Mouse (Mus musculus): ENCODE results near the gene Krt32. TPM values are rescaled to one million over a fixed set of nuclear protein-coding genes. Genes with fewer than 3 reads are reported as not detected.

The Krt32 gene
- polyA plus RNA-seq, 1 experiment from 2014 or later, result not detected

DNA sequence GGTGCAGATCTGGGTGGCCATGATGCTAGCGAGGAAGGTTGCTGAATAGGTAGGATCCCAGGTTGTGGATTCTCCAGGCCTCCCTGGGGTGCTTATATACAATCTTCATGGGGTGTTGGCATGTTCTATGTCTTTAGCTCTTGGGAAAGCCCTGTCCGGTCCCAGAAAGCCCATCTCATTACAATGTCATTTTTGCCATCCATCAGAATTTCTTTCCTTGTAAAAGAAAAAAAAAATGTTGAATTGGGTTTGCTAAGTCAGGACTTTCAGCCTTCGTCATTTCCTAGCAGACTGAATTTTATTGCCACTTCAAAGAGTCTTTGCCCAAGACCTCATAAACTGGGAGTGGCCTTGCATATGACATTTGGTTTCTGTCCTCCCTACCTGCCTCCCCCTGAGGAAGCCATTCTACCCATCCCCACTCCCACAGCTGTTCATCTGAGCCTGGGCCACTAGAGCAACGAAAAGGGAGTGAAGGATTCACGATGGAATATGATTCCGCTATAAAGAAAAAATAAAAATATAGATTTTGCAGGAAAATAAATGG, 17.6 kb upstream of the Krt32 start, which contains the start of gene Krt36:
Krt36 (minus strand) TSS at position 51 of the 547 bp plus-strand sequence.
- no peak within 1 kb of the TSS for H3K4me3 ChIP-seq (ENCODE audit: low read depth, low read length)
- DNase-seq (ENCODE audit: low spot score) (no peak), ATAC-seq (replicated peaks; ENCODE audit: low FRiP score, low TSS enrichment, low read depth) (no peak)
- H3K9me3 ChIP-seq (ENCODE audit: control insufficient read depth, low read length), result no peaks in the 10 kb centered on the region
- no peaks in the 10 kb centered on the region for H3K4me1 ChIP-seq (replicated peaks; ENCODE audit: control insufficient read depth, insufficient read depth, low read length)
- no peak within 1 kb of the TSS for H3K27ac ChIP-seq (ENCODE audit: low read depth)
- H3K36me3 ChIP-seq (ENCODE audit: control insufficient read depth, insufficient read depth, low read length), result no peaks in the 10 kb centered on the region
- H3K9ac ChIP-seq (ENCODE audit: low read length), result no peak within 1 kb of the TSS
- H3K27me3 ChIP-seq (replicated peaks; ENCODE audit: control insufficient read depth, insufficient read depth, low read length), result no peaks in the 10 kb centered on the region
- H3K4me2 ChIP-seq (ENCODE audit: low read length), result no peak within 1 kb of the TSS
- 77% methylated on average over 6 of the region's 6 CpGs for WGBS

DNA sequence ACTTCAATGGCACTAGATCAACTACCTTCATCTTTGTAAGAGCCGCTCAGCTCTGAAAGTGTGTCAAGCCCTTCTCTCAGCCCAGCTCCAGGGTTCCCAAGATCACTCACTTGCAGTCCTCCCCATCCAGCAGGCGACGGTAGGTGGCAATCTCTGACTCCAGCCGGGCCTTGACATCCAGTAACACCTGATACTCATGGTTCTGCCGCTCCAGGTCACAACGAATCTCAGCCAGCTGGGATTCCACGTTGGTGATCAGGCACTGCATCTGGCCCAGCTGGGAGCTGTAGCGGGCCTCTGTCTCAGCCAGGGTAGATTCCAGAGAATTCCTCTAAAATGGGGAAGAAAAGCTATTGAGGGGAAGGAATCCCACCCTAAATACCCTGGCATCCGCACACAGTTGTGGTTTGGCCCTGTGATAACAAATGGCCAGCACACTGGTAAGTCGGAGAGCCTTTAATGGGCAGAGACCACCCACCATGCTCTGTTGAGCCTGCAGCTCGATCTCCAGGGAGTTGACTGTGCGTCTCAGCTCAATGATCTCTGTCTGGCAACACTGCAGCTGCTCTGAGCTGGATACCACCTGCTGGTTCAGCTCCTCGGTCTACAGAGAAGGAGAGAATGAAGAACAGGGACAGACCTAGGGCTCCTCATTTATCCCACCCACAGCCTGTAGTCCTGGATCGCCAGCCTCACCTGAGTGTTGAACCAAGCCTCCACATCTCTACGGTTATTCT, 14.8 kb upstream of the Krt32 start:
- no peak overlapping the region for H3K27ac ChIP-seq (ENCODE audit: low read depth)
- 56% methylated on average over 15 of the region's 15 CpGs for WGBS
- no peak for DNase-seq (ENCODE audit: low spot score)
- H3K36me3 ChIP-seq (ENCODE audit: control insufficient read depth, insufficient read depth, low read length), result no peaks in the 10 kb centered on the region
- H3K9me3 ChIP-seq (ENCODE audit: control insufficient read depth, low read length), result no peaks in the 10 kb centered on the region
- no peak overlapping the region for H3K4me2 ChIP-seq (ENCODE audit: low read length)
- no peaks in the 10 kb centered on the region for H3K4me1 ChIP-seq (replicated peaks; ENCODE audit: control insufficient read depth, insufficient read depth, low read length)
- no peaks in the 10 kb centered on the region for H3K27me3 ChIP-seq (replicated peaks; ENCODE audit: control insufficient read depth, insufficient read depth, low read length)
- H3K4me3 ChIP-seq (ENCODE audit: low read depth, low read length), result no peak overlapping the region
- H3K9ac ChIP-seq (ENCODE audit: low read length), result no peak overlapping the region
- ATAC-seq (replicated peaks; ENCODE audit: low FRiP score, low TSS enrichment, low read depth), result no peak

DNA sequence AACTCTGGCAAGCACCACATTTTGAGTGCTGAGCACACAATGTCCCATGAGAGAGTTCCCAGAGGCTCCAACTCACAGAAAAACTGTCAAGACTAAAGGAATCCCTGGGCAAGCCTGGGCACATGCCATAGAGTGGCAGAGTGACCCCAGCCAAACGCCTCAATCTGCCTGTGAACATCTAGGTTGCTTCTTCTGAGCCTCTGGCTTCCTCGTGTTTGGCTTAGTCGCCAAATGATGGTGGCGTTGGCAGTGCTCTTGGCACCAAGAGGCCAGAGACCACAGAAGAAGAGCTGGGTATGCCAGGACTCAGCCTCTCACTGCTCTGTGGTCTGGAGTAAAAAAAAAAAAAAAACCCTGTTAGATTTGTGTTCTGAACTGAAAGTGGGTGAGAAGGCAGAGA, 12.4 kb upstream of the Krt32 start:
- Histone ChIP-seq H3K4me2 (ENCODE audit: low read length) (no peak overlapping the region), H3K27me3 (replicated peaks; ENCODE audit: control insufficient read depth, insufficient read depth, low read length) (no peaks in the 10 kb centered on the region), H3K9me3 (ENCODE audit: control insufficient read depth, low read length) (no peaks in the 10 kb centered on the region), H3K4me3 (ENCODE audit: low read depth, low read length) (no peak overlapping the region), H3K36me3 (ENCODE audit: control insufficient read depth, insufficient read depth, low read length) (no peaks in the 10 kb centered on the region), H3K27ac (ENCODE audit: low read depth) (no peak overlapping the region), H3K4me1 (replicated peaks; ENCODE audit: control insufficient read depth, insufficient read depth, low read length) (no peaks in the 10 kb centered on the region), H3K9ac (ENCODE audit: low read length) (no peak overlapping the region)
- 79% methylated on average over 4 of the region's 4 CpGs for WGBS
- ATAC-seq (replicated peaks; ENCODE audit: low FRiP score, low TSS enrichment, low read depth), result no peak
- no peak for DNase-seq (ENCODE audit: low spot score)

DNA sequence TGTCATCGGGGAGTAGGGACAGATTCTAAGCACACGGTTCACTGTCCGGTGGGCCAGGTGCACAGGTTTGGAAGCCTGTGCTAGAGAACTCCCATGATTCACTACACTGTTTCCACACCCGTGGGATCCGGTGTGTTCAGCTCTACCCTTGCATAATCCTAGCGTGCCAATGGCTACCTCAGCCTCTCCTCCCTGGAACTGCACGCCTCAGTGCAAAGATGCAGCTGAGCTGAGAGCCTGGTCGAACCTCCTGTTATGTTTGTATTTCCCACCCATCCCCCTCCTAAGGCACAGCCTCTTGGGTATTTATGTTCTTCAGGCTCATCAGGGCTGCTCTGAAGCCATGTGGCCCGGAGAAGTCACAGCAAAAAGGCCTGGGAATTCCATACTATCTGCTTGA, 9.8 kb upstream of the Krt32 start:
- DNase-seq (ENCODE audit: low spot score) (no peak), ATAC-seq (replicated peaks; ENCODE audit: low FRiP score, low TSS enrichment, low read depth) (no peak)
- H3K9ac ChIP-seq (ENCODE audit: low read length), result no peak overlapping the region
- H3K9me3 ChIP-seq (ENCODE audit: control insufficient read depth, low read length), result no peaks in the 10 kb centered on the region
- H3K27me3 ChIP-seq (replicated peaks; ENCODE audit: control insufficient read depth, insufficient read depth, low read length), result no peaks in the 10 kb centered on the region
- no peak overlapping the region for H3K27ac ChIP-seq (ENCODE audit: low read depth)
- WGBS, result 55% methylated on average over 9 of the region's 9 CpGs
- H3K4me3 ChIP-seq (ENCODE audit: low read depth, low read length), result no peak overlapping the region
- H3K4me1 ChIP-seq (replicated peaks; ENCODE audit: control insufficient read depth, insufficient read depth, low read length), result no peaks in the 10 kb centered on the region
- H3K4me2 ChIP-seq (ENCODE audit: low read length), result no peak overlapping the region
- H3K36me3 ChIP-seq (ENCODE audit: control insufficient read depth, insufficient read depth, low read length), result no peaks in the 10 kb centered on the region

DNA sequence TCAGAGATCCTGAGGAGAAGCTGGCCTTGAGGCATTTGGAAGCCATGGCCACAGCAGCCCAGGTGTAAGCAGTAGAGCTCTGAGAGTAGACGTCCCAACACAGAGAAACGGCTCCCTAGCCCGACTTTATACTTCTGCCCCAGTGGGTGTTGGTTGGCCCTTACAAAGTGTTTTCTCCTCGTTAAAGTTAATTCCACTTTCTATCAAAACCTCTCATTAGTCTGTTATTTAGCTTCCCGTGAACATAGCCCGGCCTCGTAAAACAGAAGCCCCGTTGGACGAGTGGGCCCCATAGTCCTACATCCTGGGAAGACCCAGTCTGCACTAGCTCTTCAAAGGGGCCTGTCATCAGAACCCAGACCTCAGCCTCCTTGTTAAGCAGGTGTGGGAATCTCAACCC, 8.1 kb upstream of the Krt32 start, which contains the start of gene Krt35:
Krt35 (minus strand) TSS at position 101 of the 400 bp plus-strand sequence.
- no peak for ATAC-seq (replicated peaks; ENCODE audit: low FRiP score, low TSS enrichment, low read depth)
- H3K27me3 ChIP-seq (replicated peaks; ENCODE audit: control insufficient read depth, insufficient read depth, low read length), result no peaks in the 10 kb centered on the region
- no peak within 1 kb of the TSS for H3K9ac ChIP-seq (ENCODE audit: low read length)
- no peak within 1 kb of the TSS for H3K27ac ChIP-seq (ENCODE audit: low read depth)
- DNase-seq (ENCODE audit: low spot score), result no peak
- no peaks in the 10 kb centered on the region for H3K36me3 ChIP-seq (ENCODE audit: control insufficient read depth, insufficient read depth, low read length)
- 81% methylated on average over 9 of the region's 9 CpGs for WGBS
- H3K9me3 ChIP-seq (ENCODE audit: control insufficient read depth, low read length), result no peaks in the 10 kb centered on the region
- H3K4me3 ChIP-seq (ENCODE audit: low read depth, low read length), result no peak within 1 kb of the TSS
- no peaks in the 10 kb centered on the region for H3K4me1 ChIP-seq (replicated peaks; ENCODE audit: control insufficient read depth, insufficient read depth, low read length)
- H3K4me2 ChIP-seq (ENCODE audit: low read length), result no peak within 1 kb of the TSS

DNA sequence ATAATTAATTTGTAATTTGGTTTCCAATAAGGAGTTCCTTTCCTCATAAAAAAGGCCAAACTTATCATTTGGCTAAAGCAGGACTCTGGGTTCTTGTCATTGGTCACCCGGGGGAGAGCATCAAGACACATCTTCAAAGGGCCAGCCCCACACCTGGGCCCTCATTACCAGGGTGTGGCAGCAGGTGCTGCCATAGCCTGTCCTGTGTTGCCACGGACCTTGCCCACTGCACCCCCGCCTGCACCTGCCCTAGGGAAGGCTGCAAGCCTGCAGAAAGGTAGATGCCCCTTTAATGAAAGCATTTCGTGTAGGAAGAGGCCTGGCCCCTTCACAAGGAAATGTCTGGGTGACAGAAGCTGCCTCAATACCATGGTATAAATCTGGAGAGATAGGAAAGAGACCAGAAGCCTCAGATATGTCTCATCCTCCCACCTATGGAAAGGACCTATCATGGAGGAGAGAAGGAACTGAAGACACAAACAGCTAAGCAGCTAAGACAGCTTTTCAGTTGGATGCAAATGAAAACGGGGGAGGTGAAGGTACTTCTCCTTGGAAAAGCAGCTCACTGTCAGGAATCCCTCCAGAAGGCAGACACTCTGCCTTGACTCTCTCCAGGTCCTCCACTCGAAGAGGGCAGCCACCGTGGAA, 476 bp upstream of the Krt32 start:
- Histone ChIP-seq H3K4me3 (ENCODE audit: low read depth, low read length) (no peak overlapping the region), H3K9ac (ENCODE audit: low read length) (no peak overlapping the region), H3K36me3 (ENCODE audit: control insufficient read depth, insufficient read depth, low read length) (no peaks in the 10 kb centered on the region), H3K27me3 (replicated peaks; ENCODE audit: control insufficient read depth, insufficient read depth, low read length) (no peaks in the 10 kb centered on the region), H3K4me2 (ENCODE audit: low read length) (no peak overlapping the region), H3K27ac (ENCODE audit: low read depth) (no peak overlapping the region), H3K4me1 (replicated peaks; ENCODE audit: control insufficient read depth, insufficient read depth, low read length) (no peaks in the 10 kb centered on the region), H3K9me3 (ENCODE audit: control insufficient read depth, low read length) (no peaks in the 10 kb centered on the region)
- DNase-seq (ENCODE audit: low spot score), result no peak
- WGBS, result 65% methylated on average over 7 of the region's 7 CpGs
- no peak for ATAC-seq (replicated peaks; ENCODE audit: low FRiP score, low TSS enrichment, low read depth)

DNA sequence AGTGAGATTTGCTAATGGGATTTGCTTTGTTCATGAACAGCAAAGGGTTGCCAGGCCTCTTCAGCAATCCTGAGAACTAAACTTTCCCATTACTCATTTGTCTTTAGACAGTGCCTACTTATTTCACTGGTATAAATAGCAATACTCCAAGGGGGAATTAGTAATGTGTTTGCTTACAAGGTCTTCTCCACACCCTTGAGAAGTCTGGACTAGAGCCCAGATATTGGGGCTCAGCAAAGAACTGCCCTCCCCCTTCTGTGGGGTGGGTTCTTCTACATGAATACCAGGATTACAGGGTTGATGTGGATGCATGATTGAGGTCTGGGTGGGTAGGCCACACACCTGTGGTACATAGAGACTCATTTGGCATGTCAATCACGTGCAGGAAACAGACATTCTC, 14.2 kb downstream of the Krt32 start:
- WGBS, result 73% methylated on average over 1 of the region's 1 CpGs
- H3K9me3 ChIP-seq (ENCODE audit: control insufficient read depth, low read length), result no peaks in the 10 kb centered on the region
- H3K9ac ChIP-seq (ENCODE audit: low read length), result no peak overlapping the region
- DNase-seq (ENCODE audit: low spot score) (no peak), ATAC-seq (replicated peaks; ENCODE audit: low FRiP score, low TSS enrichment, low read depth) (no peak)
- no peak overlapping the region for H3K4me3 ChIP-seq (ENCODE audit: low read depth, low read length)
- H3K4me2 ChIP-seq (ENCODE audit: low read length), result no peak overlapping the region
- H3K4me1 ChIP-seq (replicated peaks; ENCODE audit: control insufficient read depth, insufficient read depth, low read length), result 0 out of 2 replicates have a peak, but pooled peaks cover 3% of the 10 kb centered on the region
- no peak overlapping the region for H3K27ac ChIP-seq (ENCODE audit: low read depth)
- H3K27me3 ChIP-seq (replicated peaks; ENCODE audit: control insufficient read depth, insufficient read depth, low read length), result no peaks in the 10 kb centered on the region
- H3K36me3 ChIP-seq (ENCODE audit: control insufficient read depth, insufficient read depth, low read length), result no peaks in the 10 kb centered on the region

DNA sequence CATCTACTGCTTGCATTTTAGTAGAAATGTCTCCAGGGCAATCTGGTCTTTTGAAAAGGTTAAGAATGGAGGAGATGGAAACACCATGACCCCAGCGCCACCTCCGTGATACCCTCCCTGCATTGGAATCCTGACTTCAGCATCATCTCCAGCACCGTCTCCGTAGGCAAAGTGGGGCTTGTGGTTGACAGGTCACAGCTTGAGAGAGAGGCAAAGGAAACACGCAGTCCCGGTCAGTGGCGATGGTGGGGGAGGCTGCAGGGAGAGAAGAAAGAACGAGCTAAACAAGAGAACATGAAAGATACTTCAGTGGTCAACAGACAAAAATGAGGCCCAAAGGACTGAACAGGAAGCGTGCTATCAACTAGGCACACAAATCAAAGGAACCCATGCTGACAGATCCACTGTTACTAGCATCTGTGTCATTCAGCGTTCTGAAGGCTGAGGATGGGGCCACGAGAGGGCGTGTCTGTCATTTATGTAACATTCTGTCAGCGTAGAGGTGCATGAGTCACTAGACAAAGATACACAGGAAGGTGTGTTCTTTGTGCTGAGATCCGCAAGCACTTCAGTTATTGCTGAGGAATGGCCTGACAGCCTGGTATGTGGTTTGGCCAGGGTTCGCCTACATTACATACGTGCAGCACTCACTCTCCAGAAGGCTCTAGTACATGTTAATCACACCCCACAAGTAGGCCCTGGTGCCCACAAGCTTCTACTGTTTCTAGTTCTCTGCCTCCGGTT, 20.6 kb downstream of the Krt32 start:
- DNase-seq (ENCODE audit: low spot score), result no peak
- Histone ChIP-seq H3K9me3 (ENCODE audit: control insufficient read depth, low read length) (no peaks in the 10 kb centered on the region), H3K36me3 (ENCODE audit: control insufficient read depth, insufficient read depth, low read length) (no peaks in the 10 kb centered on the region), H3K27ac (ENCODE audit: low read depth) (no peak overlapping the region), H3K9ac (ENCODE audit: low read length) (no peak overlapping the region), H3K4me3 (ENCODE audit: low read depth, low read length) (no peak overlapping the region), H3K4me1 (replicated peaks; ENCODE audit: control insufficient read depth, insufficient read depth, low read length) (no peaks in the 10 kb centered on the region), H3K4me2 (ENCODE audit: low read length) (no peak overlapping the region), H3K27me3 (replicated peaks; ENCODE audit: control insufficient read depth, insufficient read depth, low read length) (no peaks in the 10 kb centered on the region)
- 73% methylated on average over 17 of the region's 17 CpGs for WGBS
- ATAC-seq (replicated peaks; ENCODE audit: low FRiP score, low TSS enrichment, low read depth), result peak; percentile 43; the same call in 1 of the 2 replicates
